Mouse (Mus musculus): ENCODE measurements around the gene Cenpc1.

Cenpc1 gene

DNA sequence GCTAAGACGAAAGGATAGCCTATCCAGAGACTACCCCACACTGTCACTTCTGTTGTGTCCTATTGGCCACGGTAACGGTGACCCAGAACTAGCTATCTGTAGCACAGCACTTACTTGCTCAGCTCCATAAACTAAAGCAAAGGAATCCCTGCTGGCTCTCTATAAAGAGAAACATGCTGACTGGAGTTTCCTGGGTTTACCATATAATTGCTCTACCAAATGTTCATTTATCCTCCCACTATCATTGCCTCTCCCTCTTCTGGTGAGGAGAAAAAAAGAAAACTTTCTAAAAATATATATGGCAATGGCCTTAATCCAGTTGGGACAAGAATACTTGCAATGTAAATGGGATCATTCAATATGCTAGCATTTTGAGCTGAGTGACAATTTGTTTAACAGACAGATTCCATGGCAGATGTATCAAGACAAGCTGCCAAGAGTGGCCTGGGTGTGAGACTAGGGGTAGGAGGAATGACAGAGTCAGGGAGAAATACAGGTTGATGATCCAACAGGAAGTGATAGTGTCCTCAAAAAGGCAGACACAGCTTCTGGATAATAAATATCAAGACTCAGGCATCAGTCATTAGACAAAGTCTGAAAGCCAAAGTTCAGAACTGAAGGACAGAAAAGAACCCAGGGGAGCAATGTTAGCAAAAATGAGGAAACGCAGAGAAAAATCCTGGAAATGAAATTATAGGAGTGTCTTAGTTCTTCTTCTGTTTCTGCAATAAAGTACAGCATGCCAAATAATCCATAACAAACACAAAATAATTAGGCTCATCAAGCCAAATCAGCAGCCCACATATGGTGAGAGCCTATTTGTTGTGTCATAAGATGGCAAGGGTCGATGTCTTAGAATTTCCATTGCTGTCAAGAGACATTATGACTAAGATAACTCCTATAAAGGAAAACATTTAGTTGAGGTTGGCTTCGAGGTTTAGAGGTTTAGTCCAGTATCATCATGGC is 68.6 kb downstream of the Cenpc1 start:
- DNase-seq (ENCODE audit: low spot score in 2 of 2): no peak

DNA sequence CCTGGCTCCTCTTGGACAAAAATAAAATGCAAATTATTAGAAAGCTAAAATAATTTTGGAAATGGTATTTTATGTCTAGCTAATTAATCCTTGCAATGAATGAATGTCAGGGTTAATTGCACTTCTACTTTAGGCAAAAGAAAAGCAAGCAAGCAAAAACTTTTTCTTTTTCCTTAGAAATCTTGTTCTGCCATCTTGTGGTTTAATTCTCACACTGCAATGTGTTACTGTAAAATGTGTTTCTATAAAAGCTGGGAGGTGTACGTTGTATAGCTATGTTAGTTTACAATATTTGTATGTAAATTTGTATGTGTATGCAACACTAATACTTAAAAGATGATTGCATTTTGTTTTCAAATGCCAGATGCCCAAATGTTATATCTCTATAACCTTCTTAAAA is 70.8 kb downstream of the Cenpc1 start:
- no peak for DNase-seq (ENCODE audit: low spot score in 2 of 2)

DNA sequence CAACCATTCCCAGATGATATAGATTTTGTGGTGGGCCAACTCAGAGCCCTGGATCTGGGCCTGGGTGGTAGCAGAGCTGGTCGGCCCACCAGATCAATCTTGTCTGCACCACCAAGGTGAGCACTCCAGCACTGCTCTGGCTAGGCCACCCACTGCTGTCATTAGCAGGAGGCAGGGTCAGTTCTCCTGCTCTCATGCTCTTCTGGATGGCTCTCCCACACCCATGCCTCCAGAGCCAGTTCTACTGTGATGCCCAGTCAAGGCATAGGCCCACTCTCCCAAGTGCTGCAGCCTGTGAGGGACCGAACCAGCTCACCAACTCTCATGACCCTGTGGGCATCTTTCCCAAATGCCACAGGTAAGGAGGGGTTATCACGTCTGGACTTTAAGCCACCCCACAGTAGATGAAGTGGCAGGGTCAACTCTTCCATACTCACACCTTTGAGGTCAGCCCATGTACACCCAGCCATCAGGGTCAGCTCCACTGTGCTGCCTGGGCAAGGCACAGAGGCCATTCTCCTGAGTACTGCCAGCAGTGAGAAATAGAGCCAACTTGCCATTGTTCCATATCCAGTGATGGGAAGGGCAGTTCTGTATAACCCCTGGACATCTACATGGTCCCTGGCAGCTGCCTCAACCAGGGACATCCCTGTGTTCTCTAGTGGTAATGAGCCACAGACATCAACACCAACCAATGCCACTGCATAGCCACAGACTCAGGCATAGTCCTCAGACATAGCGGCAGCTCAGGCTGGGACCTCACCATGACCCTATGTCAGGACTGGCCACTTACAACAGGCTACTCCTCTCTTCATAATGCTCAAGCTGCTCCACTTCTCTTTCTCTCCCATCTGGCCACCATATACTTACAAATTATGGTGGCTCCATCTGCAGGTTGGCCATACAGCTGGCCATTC is 72.3 kb downstream of the Cenpc1 start:
- no peak for DNase-seq (ENCODE audit: low spot score in 2 of 2)

DNA sequence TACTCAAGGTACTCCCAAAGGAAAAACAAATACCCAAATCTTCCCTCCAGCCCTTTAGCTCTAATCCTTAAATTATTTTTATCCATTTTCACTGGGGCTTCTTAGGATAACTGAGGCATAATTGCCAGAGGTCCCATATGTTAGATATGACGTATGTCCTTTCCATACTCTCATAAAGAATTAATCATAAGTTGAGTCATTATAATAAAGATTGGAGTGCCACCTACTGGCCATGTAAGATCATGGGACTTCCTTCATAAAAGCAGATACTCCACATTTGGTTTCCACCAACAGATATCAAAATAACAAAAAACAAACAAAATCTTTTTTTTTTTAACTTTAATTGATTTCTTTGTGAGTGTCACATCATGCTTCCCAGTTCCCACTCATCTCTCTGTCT is 73.3 kb downstream of the Cenpc1 start:
- no peak for DNase-seq (ENCODE audit: low spot score in 2 of 2)

DNA sequence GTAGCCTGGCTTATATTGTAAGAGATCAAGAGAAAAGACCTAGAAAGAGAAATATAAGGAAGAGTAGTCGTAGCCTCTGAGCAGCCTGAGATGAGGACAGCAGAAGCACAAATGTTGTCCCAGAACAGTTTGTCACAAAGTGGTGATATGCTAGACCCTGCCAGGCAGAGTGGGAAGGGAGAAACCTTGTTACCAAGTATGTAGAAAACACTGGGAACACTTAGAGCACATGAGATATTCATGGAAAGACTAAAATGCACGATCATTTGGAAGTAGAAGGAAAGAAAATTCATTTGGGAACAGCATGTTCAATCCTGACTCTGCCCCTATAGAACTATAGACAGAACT is 77.9 kb downstream of the Cenpc1 start:
- DNase-seq (ENCODE audit: low spot score in 2 of 2): no peak

DNA sequence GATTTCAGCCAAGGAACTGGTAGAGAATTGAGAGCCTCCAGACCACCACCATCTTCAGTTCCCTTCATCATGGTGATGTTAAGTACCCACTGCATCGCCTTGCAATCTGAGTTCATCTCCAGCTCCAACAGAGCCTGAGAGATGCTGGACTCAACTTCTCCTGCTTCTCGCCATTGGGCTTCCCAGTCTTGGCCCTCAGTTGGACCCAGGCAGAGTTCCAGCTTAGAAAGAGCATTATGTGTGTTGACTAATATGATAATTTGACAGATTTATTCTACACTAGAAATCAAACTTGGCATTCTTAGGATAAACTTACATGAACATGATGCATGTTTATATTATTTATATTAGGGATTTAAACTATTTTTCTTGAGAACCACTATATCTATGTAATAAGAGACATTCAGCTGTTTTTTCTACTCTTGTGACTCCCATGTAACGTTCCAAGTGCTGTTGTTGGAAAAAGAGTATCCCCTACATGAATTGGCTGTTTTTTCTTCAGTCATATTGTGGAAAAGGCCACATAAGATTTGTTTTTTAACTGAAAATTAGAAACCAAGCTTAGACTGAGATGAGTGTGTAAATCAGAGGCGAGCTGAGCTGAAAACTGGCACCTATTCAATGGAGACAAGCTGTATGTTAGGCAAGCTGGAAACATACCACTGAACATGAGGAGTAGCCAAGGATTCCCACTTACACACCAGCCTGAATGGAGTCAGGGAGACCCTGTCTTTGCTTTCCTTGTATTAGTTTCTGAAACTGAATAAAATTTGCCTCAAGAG is 78.5 kb downstream of the Cenpc1 start:
- no peak for DNase-seq (ENCODE audit: low spot score in 2 of 2)

- no peak for DNase-seq (ENCODE audit: low spot score in 2 of 2)
Observed at GRCm38 (mm10) chr5:85977646-85978426, 87.5 kb downstream of the Cenpc1 start.

GRCm38 (mm10) chr5:85962791-85963190 is 102.6 kb downstream of the Cenpc1 start:
- DNase-seq (ENCODE audit: low spot score in 2 of 2): no peak
